Mouse (Mus musculus) liver, embryonic 13.5 days (tissue): Measurements from ENCODE around the gene Pard3b. TPM values are rescaled to one million over a fixed set of nuclear protein-coding genes. Genes with fewer than 3 reads are reported as not detected.

Source experiments
- ATAC-seq: fragments of 200-750 bp; cut with Nextera tagmentation; 2 replicates; pipeline ENCODE4 v1.8.0; 2017; ENCODE audit warnings: low read depth, mild to moderate bottlenecking, moderate number of reproducible peaks, moderate library complexity
- DNase-seq: peaks from one replicate; pipeline ENCODE4 v3.0.0; 2022
- H3K27ac ChIP-seq: fragments of 300-500 bp; sonication (generic); 2 replicates; pipeline ENCODE4 v1.5.1; 2015; ENCODE audit warnings: moderate library complexity, mild to moderate bottlenecking, inconsistent platforms
- H3K27me3 ChIP-seq: fragments of 300-500 bp; sonication (generic); 2 replicates; pipeline ENCODE4 v1.6.1; 2015; ENCODE audit warnings: mild to moderate bottlenecking, inconsistent platforms
- H3K36me3 ChIP-seq: fragments of 300-500 bp; sonication (generic); 2 replicates; pipeline ENCODE4 v1.6.1; 2015; ENCODE audit warnings: mild to moderate bottlenecking, inconsistent platforms
- H3K4me1 ChIP-seq: fragments of 300-500 bp; sonication (generic); replicated peaks from 2 replicates; pipeline ENCODE4 v1.6.1; 2015; ENCODE audit warnings: inconsistent platforms
- H3K4me2 ChIP-seq: fragments of 300-500 bp; sonication (generic); 2 replicates; pipeline ENCODE4 v1.6.1; 2015; ENCODE audit warnings: inconsistent platforms, mild to moderate bottlenecking, moderate library complexity
- H3K4me3 ChIP-seq: fragments of 300-500 bp; sonication (generic); replicated peaks from 2 replicates; pipeline ENCODE4 v1.5.1; 2015; ENCODE audit warnings: mild to moderate bottlenecking, inconsistent platforms
- H3K9ac ChIP-seq: fragments of 300-500 bp; sonication (generic); 2 replicates; pipeline ENCODE4 v1.6.1; 2015; ENCODE audit warnings: mild to moderate bottlenecking, inconsistent platforms
- H3K9me3 ChIP-seq: fragments of 300-500 bp; sonication (generic); replicated peaks from 2 replicates; pipeline ENCODE4 v1.6.1; 2016; ENCODE audit warnings: inconsistent platforms
- WGBS: fragments of 180-500 bp; shearing (Covaris S2); methylation state at CpG from one replicate; pipeline ENCODE4 v1.1.7; 2015; ENCODE audit not compliant: insufficient replicate concordance; 5-methylcytosine and 5-hydroxymethylcytosine counted together
- polyA plus RNA-seq: library from polyadenylated mRNA; unstranded; fragments of >200 nt; fragmentation: Nextera tagmentation; extraction: Ambion mirVana; gene quantifications from 2 replicates; pipeline ENCODE4 v1.2.1, GENCODE M21; 2015

The Pard3b gene
- polyA plus RNA-seq, 1 experiment from 2014 or later = 2.2 TPM

DNA sequence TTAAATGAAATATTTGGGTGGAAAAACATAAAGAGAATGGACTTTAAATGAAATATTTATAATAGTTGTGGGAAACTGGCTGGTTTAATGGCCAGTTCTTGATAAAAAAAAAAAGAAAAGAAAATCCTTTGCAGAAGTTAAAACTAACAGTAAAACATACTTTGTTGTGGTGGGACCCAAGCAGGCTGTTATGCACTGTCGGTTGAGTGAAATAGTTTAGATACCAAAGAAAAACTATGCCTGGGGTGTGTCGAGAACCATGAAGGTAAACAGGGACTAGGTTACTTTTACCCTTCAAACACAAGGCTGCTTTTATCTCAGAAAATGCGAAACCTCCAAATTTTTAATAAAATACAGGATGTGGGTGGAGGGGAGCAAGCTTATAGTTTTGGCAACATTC is 797.7 kb downstream of the Pard3b start:
- 58% methylated on average over 3 of the region's 3 CpGs for WGBS
- no peak overlapping the region for H3K4me3 ChIP-seq

DNA sequence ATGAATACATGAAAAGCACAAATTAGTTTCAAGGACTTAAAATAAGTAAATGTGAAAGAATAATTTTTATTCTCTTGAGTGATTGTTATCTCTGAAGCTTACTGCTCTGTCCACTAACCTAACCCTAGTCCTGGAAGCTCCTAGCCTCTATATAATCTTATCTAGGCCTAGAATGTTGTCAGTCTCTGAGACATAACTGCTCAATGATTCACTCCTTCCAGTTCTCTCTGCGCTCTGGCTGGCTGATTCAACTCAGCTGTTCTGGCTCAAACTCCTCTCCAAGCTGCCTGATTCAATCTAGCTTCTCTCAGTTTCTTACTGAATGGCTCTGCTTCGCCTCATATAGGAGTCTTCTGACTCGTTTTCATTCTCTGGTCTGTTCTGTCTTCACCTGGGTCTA is 798.9 kb downstream of the Pard3b start:
- H3K4me1 ChIP-seq = no peaks in the 10 kb centered on the region
- ATAC-seq = no peak

More for the DNA sequence above, 797.7 kb downstream of the Pard3b start:
- H3K9ac ChIP-seq = no peak overlapping the region
- no peaks in the 10 kb centered on the region for H3K9me3 ChIP-seq
- no peak overlapping the region for H3K27ac ChIP-seq
- no peaks in the 10 kb centered on the region for H3K27me3 ChIP-seq
- DNase-seq (no peak), ATAC-seq (no peak)
- H3K4me2 ChIP-seq = no peak overlapping the region
- no peaks in the 10 kb centered on the region for H3K4me1 ChIP-seq
- H3K36me3 ChIP-seq = no peaks in the 10 kb centered on the region

DNA sequence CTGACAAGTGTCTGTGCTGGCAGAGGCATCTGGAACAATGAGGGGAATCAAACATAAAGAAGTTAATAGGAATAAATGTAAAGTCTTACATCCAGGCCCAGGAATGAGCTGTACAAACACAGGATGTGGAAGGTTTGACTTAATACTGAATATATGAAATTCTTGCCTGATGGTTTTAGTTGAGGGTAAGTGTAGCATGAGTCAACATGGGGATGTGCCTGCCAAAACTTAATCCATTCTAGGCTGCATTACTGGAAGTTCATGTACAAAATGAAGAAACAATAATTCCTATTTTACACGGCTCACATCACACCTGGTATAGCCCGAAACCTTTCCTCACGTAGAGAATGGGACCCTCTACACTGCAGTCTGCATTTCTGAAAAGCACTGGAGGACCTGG is 805.8 kb downstream of the Pard3b start:
- ATAC-seq (no peak), DNase-seq (no peak)
- no peak overlapping the region for H3K4me2 ChIP-seq
- H3K27ac ChIP-seq = no peak overlapping the region
- no peak overlapping the region for H3K9ac ChIP-seq
- no peaks in the 10 kb centered on the region for H3K36me3 ChIP-seq
- H3K9me3 ChIP-seq = no peaks in the 10 kb centered on the region
- no peaks in the 10 kb centered on the region for H3K4me1 ChIP-seq
- H3K27me3 ChIP-seq = no peaks in the 10 kb centered on the region
- H3K4me3 ChIP-seq = no peak overlapping the region
- WGBS = 68% methylated on average over 3 of the region's 3 CpGs

More for the DNA sequence above, 798.9 kb downstream of the Pard3b start:
- no peaks in the 10 kb centered on the region for H3K36me3 ChIP-seq
- H3K27ac ChIP-seq = no peak overlapping the region
- DNase-seq = no peak
- H3K9ac ChIP-seq = no peak overlapping the region
- no peaks in the 10 kb centered on the region for H3K9me3 ChIP-seq
- no peak overlapping the region for H3K4me3 ChIP-seq
- no peaks in the 10 kb centered on the region for H3K27me3 ChIP-seq
- no peak overlapping the region for H3K4me2 ChIP-seq
- 46% methylated on average over 3 of the region's 3 CpGs for WGBS

DNA sequence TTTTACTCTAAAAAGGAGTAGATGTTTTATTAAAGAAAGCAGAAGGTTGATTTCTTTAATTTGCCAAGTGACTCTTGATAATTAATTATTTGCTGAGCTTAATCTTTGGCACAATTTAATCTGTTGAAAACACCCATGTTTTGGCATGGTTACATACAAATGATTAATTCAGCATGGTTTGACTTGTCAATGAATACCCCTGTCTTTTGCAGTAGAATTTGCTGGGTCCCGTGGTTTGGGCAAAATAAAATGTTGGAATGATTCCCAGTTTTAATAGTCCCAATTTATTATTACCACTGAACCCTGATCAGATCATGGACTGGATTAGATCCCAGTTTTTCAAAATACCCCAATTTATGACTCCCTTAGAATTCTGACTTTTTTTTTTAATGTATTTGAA is 808.2 kb downstream of the Pard3b start:
- 62% methylated on average over 1 of the region's 1 CpGs for WGBS
- DNase-seq (no peak), ATAC-seq (no peak)
- Histone ChIP-seq H3K27ac (no peak overlapping the region), H3K4me3 (no peak overlapping the region), H3K4me2 (no peak overlapping the region), H3K36me3 (no peaks in the 10 kb centered on the region), H3K9me3 (no peaks in the 10 kb centered on the region), H3K4me1 (no peaks in the 10 kb centered on the region), H3K27me3 (no peaks in the 10 kb centered on the region), H3K9ac (no peak overlapping the region)

DNA sequence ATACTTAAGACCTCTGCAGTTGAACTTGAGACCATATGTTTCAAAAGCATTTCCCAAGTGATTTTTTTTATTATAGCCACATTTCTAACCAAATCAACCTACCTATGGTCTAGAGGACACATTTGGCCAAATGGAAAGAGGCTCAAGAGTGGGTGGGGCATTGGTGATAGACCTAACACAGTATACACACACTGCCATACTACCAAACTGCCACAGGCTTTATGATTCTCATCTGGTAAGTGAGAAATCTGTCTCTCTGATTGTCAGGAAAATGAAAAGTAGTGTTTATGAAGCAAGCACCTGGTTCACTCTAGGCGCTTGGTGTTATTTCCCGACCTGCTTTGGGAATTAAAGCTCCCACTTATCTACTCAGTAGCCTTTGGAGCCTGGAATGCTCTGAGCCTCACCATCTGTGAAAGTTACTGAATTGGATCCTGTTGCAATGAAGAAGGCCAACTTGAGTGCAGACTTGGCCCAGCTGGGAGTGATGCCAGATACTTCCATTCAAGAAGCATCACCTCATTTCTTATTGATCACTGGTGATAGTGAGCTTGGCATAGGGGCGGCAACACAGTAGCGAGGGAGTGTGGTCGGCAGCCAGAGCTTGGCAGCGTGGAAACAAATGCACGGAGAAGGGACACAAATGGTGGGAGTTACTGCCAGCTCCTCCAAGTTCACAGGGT is 810.7 kb downstream of the Pard3b start:
- WGBS = 62% methylated on average over 7 of the region's 7 CpGs
- Histone ChIP-seq H3K4me2 (no peak overlapping the region), H3K4me1 (no peaks in the 10 kb centered on the region), H3K9ac (no peak overlapping the region), H3K27ac (no peak overlapping the region), H3K4me3 (no peak overlapping the region), H3K27me3 (no peaks in the 10 kb centered on the region), H3K9me3 (no peaks in the 10 kb centered on the region), H3K36me3 (no peaks in the 10 kb centered on the region)
- ATAC-seq (no peak), DNase-seq (no peak)

DNA sequence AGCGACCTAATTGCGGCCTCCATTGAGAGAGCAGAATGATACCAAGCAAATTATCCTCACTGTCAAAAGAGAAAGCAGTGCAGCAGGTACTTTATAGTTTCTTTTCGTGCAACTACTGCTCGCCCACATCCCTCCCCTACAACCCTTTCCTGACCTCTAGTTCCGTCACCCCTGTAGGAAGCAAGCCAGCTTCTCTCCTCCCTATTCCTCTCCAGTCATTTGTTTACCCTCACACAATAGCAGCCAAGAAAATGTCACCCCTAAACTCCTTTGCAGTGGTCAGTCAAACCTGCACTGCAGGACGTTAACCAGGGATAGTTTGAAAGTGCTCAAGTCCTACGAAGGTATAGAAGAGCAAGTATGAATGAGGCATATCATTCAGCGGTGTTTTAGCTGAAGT is 826.9 kb downstream of the Pard3b start:
- ATAC-seq = no peak
- DNase-seq = no peak

DNA sequence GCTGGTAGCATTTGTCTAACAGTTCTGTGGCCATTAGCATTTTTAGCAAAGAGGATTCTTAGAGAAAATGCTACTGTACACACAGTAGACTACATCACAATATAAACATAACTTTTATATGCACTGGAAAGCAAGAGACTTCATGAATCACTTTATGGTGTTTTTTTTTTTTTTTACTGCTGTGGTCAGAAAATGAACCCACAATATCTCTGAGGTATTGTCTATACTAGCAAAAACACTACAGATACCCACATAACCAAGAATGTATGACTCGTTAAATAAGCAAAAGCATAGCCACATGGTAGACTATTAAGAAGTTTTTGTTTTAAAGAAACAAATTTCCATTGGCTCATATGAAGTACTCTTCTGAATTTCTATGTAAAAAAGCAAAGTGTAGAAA is 827.9 kb downstream of the Pard3b start:
- WGBS = 60% methylated on average over 1 of the region's 1 CpGs
- no peak overlapping the region for H3K4me2 ChIP-seq
- no peaks in the 10 kb centered on the region for H3K36me3 ChIP-seq
- H3K27me3 ChIP-seq = no peaks in the 10 kb centered on the region
- ATAC-seq = no peak
- no peak for DNase-seq
- H3K4me3 ChIP-seq = no peak overlapping the region
- H3K27ac ChIP-seq = no peak overlapping the region
- H3K9ac ChIP-seq = no peak overlapping the region
- no peaks in the 10 kb centered on the region; the same call in 1 of the 2 replicates for H3K4me1 ChIP-seq
- H3K9me3 ChIP-seq = no peaks in the 10 kb centered on the region

More for the DNA sequence above, 826.9 kb downstream of the Pard3b start:
- WGBS = 59% methylated on average over 8 of the region's 8 CpGs
- Histone ChIP-seq H3K4me3 (no peak overlapping the region), H3K9ac (no peak overlapping the region), H3K27ac (no peak overlapping the region), H3K4me2 (no peak overlapping the region), H3K36me3 (no peaks in the 10 kb centered on the region), H3K4me1 (no peaks in the 10 kb centered on the region; the same call in 1 of the 2 replicates), H3K27me3 (no peaks in the 10 kb centered on the region), H3K9me3 (no peaks in the 10 kb centered on the region)

DNA sequence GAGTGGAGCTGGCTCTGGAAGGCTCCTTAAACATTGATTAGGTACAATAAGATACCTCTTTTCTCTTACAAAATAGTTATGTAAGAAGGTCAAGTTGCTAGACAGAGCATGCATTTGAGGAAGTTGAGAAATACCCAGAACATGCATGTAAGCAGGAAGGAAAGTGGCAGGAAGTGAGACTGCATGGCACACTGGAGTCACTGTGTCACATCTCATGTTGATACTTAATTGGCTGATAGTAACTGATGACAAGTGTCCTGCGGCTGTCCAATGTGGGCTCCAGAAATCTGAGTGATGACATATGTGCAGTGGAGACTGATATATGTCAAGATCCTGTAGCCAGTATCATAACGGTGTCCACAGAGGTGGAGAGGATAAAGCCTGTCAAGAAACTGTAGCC is 844.4 kb downstream of the Pard3b start:
- ATAC-seq (no peak), DNase-seq (no peak)
- no peaks in the 10 kb centered on the region for H3K27me3 ChIP-seq
- no peaks in the 10 kb centered on the region for H3K4me1 ChIP-seq
- H3K4me2 ChIP-seq = no peak overlapping the region
- H3K9me3 ChIP-seq = no peaks in the 10 kb centered on the region
- H3K36me3 ChIP-seq = no peaks in the 10 kb centered on the region
- no peak overlapping the region for H3K27ac ChIP-seq
- no peak overlapping the region for H3K4me3 ChIP-seq
- WGBS = 40% methylated on average over 2 of the region's 2 CpGs
- H3K9ac ChIP-seq = no peak overlapping the region

DNA sequence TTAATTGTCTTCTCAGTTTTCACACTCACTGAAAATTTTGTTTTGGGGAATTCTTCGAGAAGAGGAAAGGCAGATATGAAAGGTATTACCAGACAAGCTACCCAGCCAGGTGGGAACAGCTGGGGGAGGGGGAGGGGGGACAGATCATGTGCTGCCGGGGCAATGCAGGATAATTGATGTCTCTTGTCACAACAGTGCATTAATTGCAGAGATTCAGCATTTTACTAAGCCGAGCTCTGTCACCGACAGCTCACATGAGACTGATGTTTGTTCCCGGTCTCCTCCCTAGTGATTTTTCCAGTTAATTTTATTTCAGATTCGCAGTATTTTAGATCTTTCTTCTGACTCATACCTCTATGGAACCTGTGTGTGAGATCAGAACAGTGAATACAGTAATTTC is 850.2 kb downstream of the Pard3b start:
- Histone ChIP-seq H3K4me1 (no peaks in the 10 kb centered on the region), H3K9me3 (no peaks in the 10 kb centered on the region), H3K36me3 (no peaks in the 10 kb centered on the region), H3K27ac (no peak overlapping the region), H3K27me3 (no peaks in the 10 kb centered on the region), H3K4me2 (no peak overlapping the region), H3K4me3 (no peak overlapping the region), H3K9ac (no peak overlapping the region)
- no peak for DNase-seq
- no peak for ATAC-seq
- 68% methylated on average over 6 of the region's 6 CpGs for WGBS

DNA sequence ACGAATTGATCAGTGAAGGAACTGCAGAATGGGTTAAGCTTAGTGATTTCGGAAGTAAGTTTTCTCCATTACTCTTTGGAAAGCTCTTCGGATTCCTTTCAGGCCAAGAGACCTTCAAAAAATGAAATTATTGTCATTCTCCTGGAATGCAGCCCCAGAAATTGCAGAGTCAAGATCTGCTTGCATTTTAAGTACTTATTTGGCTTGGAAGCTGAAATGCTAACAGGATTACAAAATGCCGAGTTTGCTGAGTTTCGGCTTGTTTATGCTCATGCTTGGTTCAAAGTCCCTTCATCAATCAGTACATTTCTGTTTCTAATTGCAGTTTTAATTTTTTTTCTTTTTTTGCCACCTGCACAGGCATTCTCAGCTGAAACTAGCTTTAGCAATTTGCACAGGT is 860.5 kb downstream of the Pard3b start:
- no peaks in the 10 kb centered on the region for H3K27me3 ChIP-seq
- WGBS = 66% methylated on average over 5 of the region's 5 CpGs
- no peak for ATAC-seq

DNA sequence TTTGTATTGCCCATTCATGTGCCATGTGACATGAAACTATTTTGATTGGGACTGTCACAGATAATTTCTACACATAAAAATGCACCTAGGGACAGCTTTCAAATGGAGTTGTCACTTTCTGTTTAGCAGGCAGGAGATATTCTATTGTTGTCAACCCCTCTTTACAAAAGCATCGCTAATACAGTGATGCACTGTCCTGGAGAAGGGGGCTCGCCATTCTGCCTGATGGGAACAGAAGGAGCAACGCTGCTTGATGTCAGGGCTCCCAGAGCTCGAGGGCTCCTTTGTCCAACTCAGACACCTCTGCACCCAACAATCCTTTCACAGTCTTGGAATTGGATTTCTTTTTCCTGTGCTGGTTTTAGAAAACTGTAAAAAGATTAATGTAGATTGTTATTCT is 871.9 kb downstream of the Pard3b start:
- Histone ChIP-seq H3K9ac (no peak overlapping the region), H3K4me3 (no peak overlapping the region), H3K36me3 (no peaks in the 10 kb centered on the region), H3K4me2 (no peak overlapping the region), H3K27me3 (no peaks in the 10 kb centered on the region), H3K27ac (no peak overlapping the region), H3K4me1 (no peaks in the 10 kb centered on the region), H3K9me3 (no peaks in the 10 kb centered on the region)
- no peak for ATAC-seq
- no peak for DNase-seq
- 70% methylated on average over 4 of the region's 4 CpGs for WGBS

More for the DNA sequence above, 860.5 kb downstream of the Pard3b start:
- no peaks in the 10 kb centered on the region for H3K9me3 ChIP-seq
- DNase-seq = no peak
- H3K27ac ChIP-seq = no peak overlapping the region
- H3K9ac ChIP-seq = no peak overlapping the region
- no peaks in the 10 kb centered on the region for H3K4me1 ChIP-seq
- H3K4me2 ChIP-seq = no peak overlapping the region
- H3K36me3 ChIP-seq = no peaks in the 10 kb centered on the region
- no peak overlapping the region for H3K4me3 ChIP-seq

DNA sequence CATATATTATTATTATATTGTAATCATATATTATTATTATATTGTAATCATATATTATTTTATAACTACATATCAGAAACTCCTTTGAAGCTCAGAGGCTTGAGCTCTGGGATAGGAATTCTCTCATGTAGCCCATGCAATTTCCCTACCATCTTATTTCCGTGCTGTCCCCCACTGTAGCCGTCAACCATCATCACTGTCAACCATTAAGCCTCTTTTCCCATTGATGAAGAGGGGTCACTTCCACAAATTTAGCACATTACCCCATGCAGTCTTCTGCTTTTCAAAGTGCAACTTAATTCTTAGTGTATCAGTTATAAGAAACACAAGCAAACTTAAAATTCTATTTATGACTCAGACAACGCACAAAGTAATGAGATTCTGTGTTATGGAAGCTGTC is 873.1 kb downstream of the Pard3b start:
- 70% methylated on average over 3 of the region's 3 CpGs for WGBS
- no peaks in the 10 kb centered on the region for H3K4me1 ChIP-seq
- H3K4me3 ChIP-seq = no peak overlapping the region
- H3K9ac ChIP-seq = no peak overlapping the region
- no peaks in the 10 kb centered on the region for H3K9me3 ChIP-seq
- no peak overlapping the region for H3K4me2 ChIP-seq
- H3K36me3 ChIP-seq = no peaks in the 10 kb centered on the region
- no peak for DNase-seq
- no peak overlapping the region for H3K27ac ChIP-seq
- no peak for ATAC-seq
- no peaks in the 10 kb centered on the region for H3K27me3 ChIP-seq
